Mouse (Mus musculus) intestine, embryonic 16.5 days (tissue): Measurements from ENCODE around the gene Zdhhc17. TPM values are rescaled to one million over a fixed set of nuclear protein-coding genes. Genes with fewer than 3 reads are reported as not detected.

ENCODE experiments used
- ATAC-seq: fragments of 200-750 bp; cut with Nextera tagmentation; 2 replicates; pipeline ENCODE4 v1.8.0; 2017; ENCODE audit warnings: moderate TSS enrichment, moderate library complexity
- H3K27ac ChIP-seq: fragments of 300-500 bp; sonication (generic); 2 replicates; pipeline ENCODE4 v1.5.1; 2014; ENCODE audit warnings: mild to moderate bottlenecking, low read length
- H3K27me3 ChIP-seq: fragments of 300-500 bp; sonication (generic); replicated peaks from 2 replicates; pipeline ENCODE4 v1.6.1; 2014; ENCODE audit warnings: low read length, control low read depth, mixed read lengths; ENCODE audit not compliant: control insufficient read depth, insufficient read depth
- H3K36me3 ChIP-seq: fragments of 300-500 bp; sonication (generic); 2 replicates; pipeline ENCODE4 v1.6.1; 2014; ENCODE audit warnings: low read length, control low read depth; ENCODE audit not compliant: control insufficient read depth, insufficient read depth
- H3K4me1 ChIP-seq: fragments of 300-500 bp; sonication (generic); 2 replicates; pipeline ENCODE4 v1.6.1; 2014; ENCODE audit warnings: low read length, control low read depth, mixed read lengths; ENCODE audit not compliant: control insufficient read depth, insufficient read depth
- H3K4me2 ChIP-seq: fragments of 300-500 bp; sonication (generic); 2 replicates; pipeline ENCODE4 v1.6.1; 2014; ENCODE audit warnings: low read depth, low read length, control low read depth
- H3K4me3 ChIP-seq: fragments of 300-500 bp; sonication (generic); 2 replicates; pipeline ENCODE4 v1.5.1; 2014; ENCODE audit warnings: mild to moderate bottlenecking, low read length
- H3K9ac ChIP-seq: fragments of 300-500 bp; sonication (generic); 2 replicates; pipeline ENCODE4 v1.6.1; 2014; ENCODE audit warnings: low read depth, low read length
- H3K9me3 ChIP-seq: fragments of 300-500 bp; sonication (generic); 2 replicates; pipeline ENCODE4 v1.6.1; 2016; ENCODE audit warnings: low read length, control low read depth; ENCODE audit not compliant: control insufficient read depth
- WGBS: fragments of 180-500 bp; shearing (Covaris S2); extraction: QIAGEN DNeasy Blood & Tissue Kit; methylation state at CpG from one replicate; pipeline ENCODE4 v1.1.7; 2014; 5-methylcytosine and 5-hydroxymethylcytosine counted together
- polyA plus RNA-seq: library from polyadenylated mRNA; unstranded; fragments of >200 nt; fragmentation: Nextera tagmentation; extraction: Ambion mirVana; gene quantifications from 2 replicates; pipeline ENCODE4 v1.2.1, GENCODE M21; 2015

The Zdhhc17 gene
- 12.8 and 14.8 TPM in 2 replicates for polyA plus RNA-seq

- no peaks in the 10 kb centered on the region for H3K9me3 ChIP-seq
- no peaks in the 10 kb centered on the region for H3K4me1 ChIP-seq
- H3K27me3 ChIP-seq = no peaks in the 10 kb centered on the region
- H3K4me3 ChIP-seq = peak within 1 kb of the TSS; percentile 94
- WGBS = 0% methylated on average over 109 of the region's 112 CpGs
- peak; percentile 94 for ATAC-seq
- H3K9ac ChIP-seq = peak within 1 kb of the TSS; percentile 98
- peak within 1 kb of the TSS; percentile 96 for H3K27ac ChIP-seq
- H3K4me2 ChIP-seq = peak within 1 kb of the TSS; percentile 75
- no peaks in the 10 kb centered on the region for H3K36me3 ChIP-seq
Measured at GRCm38 (mm10) chr10:111009641-111010479, at the start of gene Zdhhc17. Zdhhc17 (minus strand) TSS chr10:111010140.

- no peak overlapping the region for H3K4me3 ChIP-seq
- H3K4me2 ChIP-seq = no peak overlapping the region
- no peaks in the 10 kb centered on the region for H3K36me3 ChIP-seq
- H3K9me3 ChIP-seq = no peaks in the 10 kb centered on the region
- H3K27ac ChIP-seq = no peak overlapping the region
- no peak for ATAC-seq
- H3K9ac ChIP-seq = no peak overlapping the region
- no peaks in the 10 kb centered on the region for H3K27me3 ChIP-seq
- WGBS = 39% methylated on average over 4 of the region's 4 CpGs
- no peaks in the 10 kb centered on the region for H3K4me1 ChIP-seq
Measured at GRCm38 (mm10) chr10:111055770-111056169, 45.8 kb upstream of the Zdhhc17 start.

GRCm38 (mm10) chr10:111051606-111052005 lies 41.7 kb upstream of the Zdhhc17 start:
- Histone ChIP-seq H3K4me1 (no peaks in the 10 kb centered on the region), H3K9me3 (no peaks in the 10 kb centered on the region), H3K36me3 (no peaks in the 10 kb centered on the region), H3K4me3 (no peak overlapping the region), H3K4me2 (no peak overlapping the region), H3K27me3 (no peaks in the 10 kb centered on the region), H3K9ac (no peak overlapping the region), H3K27ac (no peak overlapping the region)
- 90% methylated on average over 3 of the region's 3 CpGs for WGBS
- no peak for ATAC-seq

- H3K9ac ChIP-seq = no peak overlapping the region
- 64% methylated on average over 4 of the region's 4 CpGs for WGBS
- ATAC-seq = no peak
- H3K4me3 ChIP-seq = no peak overlapping the region
- H3K9me3 ChIP-seq = no peaks in the 10 kb centered on the region
- no peaks in the 10 kb centered on the region for H3K4me1 ChIP-seq
- no peaks in the 10 kb centered on the region for H3K36me3 ChIP-seq
- no peak overlapping the region for H3K4me2 ChIP-seq
- H3K27me3 ChIP-seq = no peaks in the 10 kb centered on the region
- no peak overlapping the region for H3K27ac ChIP-seq
Measured at GRCm38 (mm10) chr10:111050511-111050910, 40.6 kb upstream of the Zdhhc17 start.

- Histone ChIP-seq H3K36me3 (no peaks in the 10 kb centered on the region), H3K4me1 (no peaks in the 10 kb centered on the region), H3K27me3 (no peaks in the 10 kb centered on the region), H3K4me2 (no peak overlapping the region), H3K9ac (no peak overlapping the region), H3K27ac (no peak overlapping the region), H3K9me3 (no peaks in the 10 kb centered on the region), H3K4me3 (no peak overlapping the region)
- ATAC-seq = no peak
- 74% methylated on average over 3 of the region's 3 CpGs for WGBS
Measured at GRCm38 (mm10) chr10:111050061-111050460, 40.1 kb upstream of the Zdhhc17 start.

GRCm38 (mm10) chr10:111047895-111048294 lies 38.0 kb upstream of the Zdhhc17 start:
- Histone ChIP-seq H3K36me3 (no peaks in the 10 kb centered on the region), H3K27me3 (no peaks in the 10 kb centered on the region), H3K4me1 (no peaks in the 10 kb centered on the region), H3K4me3 (no peak overlapping the region), H3K9ac (no peak overlapping the region), H3K9me3 (peaks cover 5% of the 10 kb centered on the region; the same call in 1 of the 2 replicates), H3K27ac (no peak overlapping the region), H3K4me2 (no peak overlapping the region)
- ATAC-seq = 0 out of 2 replicates have a peak, but pooled peaks have one; percentile 44
- WGBS = 67% methylated on average over 7 of the region's 7 CpGs

GRCm38 (mm10) chr10:111040078-111040656 lies 30.2 kb upstream of the Zdhhc17 start:
- Histone ChIP-seq H3K27ac (no peak overlapping the region), H3K9ac (no peak overlapping the region), H3K4me3 (no peak overlapping the region), H3K9me3 (peaks cover 7% of the 10 kb centered on the region; the same call in 1 of the 2 replicates), H3K27me3 (no peaks in the 10 kb centered on the region), H3K4me1 (no peaks in the 10 kb centered on the region), H3K36me3 (no peaks in the 10 kb centered on the region), H3K4me2 (no peak overlapping the region)
- no peak for ATAC-seq
- WGBS = 63% methylated on average over 7 of the region's 7 CpGs

- no peak overlapping the region for H3K4me2 ChIP-seq
Measured at GRCm38 (mm10) chr10:111036851-111037250, 26.9 kb upstream of the Zdhhc17 start.

GRCm38 (mm10) chr10:111035134-111035533 lies 25.2 kb upstream of the Zdhhc17 start:
- no peak overlapping the region for H3K4me2 ChIP-seq
- ATAC-seq = no peak
- no peaks in the 10 kb centered on the region for H3K27me3 ChIP-seq
- H3K4me3 ChIP-seq = no peak overlapping the region
- H3K9me3 ChIP-seq = no peaks in the 10 kb centered on the region
- no peaks in the 10 kb centered on the region for H3K4me1 ChIP-seq
- WGBS = 89% methylated on average over 1 of the region's 1 CpGs
- no peaks in the 10 kb centered on the region for H3K36me3 ChIP-seq
- no peak overlapping the region for H3K27ac ChIP-seq
- no peak overlapping the region for H3K9ac ChIP-seq

More at GRCm38 (mm10) chr10:111036851-111037250, 26.9 kb upstream of the Zdhhc17 start:
- H3K27ac ChIP-seq = no peak overlapping the region
- no peaks in the 10 kb centered on the region for H3K9me3 ChIP-seq
- no peak for ATAC-seq
- 71% methylated on average over 1 of the region's 1 CpGs for WGBS
- H3K4me3 ChIP-seq = no peak overlapping the region
- no peaks in the 10 kb centered on the region for H3K27me3 ChIP-seq
- H3K36me3 ChIP-seq = no peaks in the 10 kb centered on the region
- no peaks in the 10 kb centered on the region for H3K4me1 ChIP-seq
- no peak overlapping the region for H3K9ac ChIP-seq
